Mouse (Mus musculus): ENCODE data around the gene Adamts9. TPM values are rescaled to one million over a fixed set of nuclear protein-coding genes. Genes with fewer than 3 reads are reported as not detected.

Adamts9 gene
- polyA plus RNA-seq, 1 experiment from 2014 or later: 5.1 TPM

GRCm38 (mm10) chr6:92803213-92803612 is 140.1 kb downstream of the Adamts9 start:
- Histone ChIP-seq H3K36me3 (peaks cover 44% of the 10 kb centered on the region), H3K27ac (replicated peaks) (peak overlapping the region; percentile 33), H3K9me3 (no peaks in the 10 kb centered on the region), H3K9ac (no peak overlapping the region), H3K4me3 (no peak overlapping the region), H3K4me2 (no peak overlapping the region), H3K27me3 (replicated peaks) (no peaks in the 10 kb centered on the region), H3K4me1 (peaks cover 33% of the 10 kb centered on the region)
- WGBS: 40% methylated on average over 6 of the region's 6 CpGs
- ATAC-seq (ENCODE audit: extremely low read depth, insufficient number of reproducible peaks, low FRiP score, low TSS enrichment): no peak

- Histone ChIP-seq H3K27ac (replicated peaks) (no peak overlapping the region), H3K4me3 (no peak overlapping the region), H3K4me1 (peaks cover 27% of the 10 kb centered on the region), H3K27me3 (replicated peaks) (no peaks in the 10 kb centered on the region), H3K4me2 (no peak overlapping the region), H3K36me3 (peaks cover 51% of the 10 kb centered on the region), H3K9ac (no peak overlapping the region), H3K9me3 (no peaks in the 10 kb centered on the region)
- 85% methylated on average over 11 of the region's 11 CpGs for WGBS
- ATAC-seq (ENCODE audit: extremely low read depth, insufficient number of reproducible peaks, low FRiP score, low TSS enrichment): no peak
Measured at GRCm38 (mm10) chr6:92802421-92802820, 140.9 kb downstream of the Adamts9 start.

GRCm38 (mm10) chr6:92801462-92801861 is 141.8 kb downstream of the Adamts9 start:
- no peak for ATAC-seq (ENCODE audit: extremely low read depth, insufficient number of reproducible peaks, low FRiP score, low TSS enrichment)
- H3K4me2 ChIP-seq: no peak overlapping the region
- peaks cover 21% of the 10 kb centered on the region for H3K4me1 ChIP-seq
- peaks cover 53% of the 10 kb centered on the region for H3K36me3 ChIP-seq
- no peaks in the 10 kb centered on the region for H3K27me3 ChIP-seq (replicated peaks)
- no peak overlapping the region for H3K4me3 ChIP-seq
- no peaks in the 10 kb centered on the region for H3K9me3 ChIP-seq
- H3K9ac ChIP-seq: no peak overlapping the region
- H3K27ac ChIP-seq (replicated peaks): no peak overlapping the region
- 75% methylated on average over 2 of the region's 2 CpGs for whole genome bisulfite sequencing

- no peak overlapping the region for H3K9ac ChIP-seq
- H3K27me3 ChIP-seq (replicated peaks): no peaks in the 10 kb centered on the region
- 76% methylated on average over 6 of the region's 6 CpGs for WGBS
- H3K36me3 ChIP-seq: peaks cover 74% of the 10 kb centered on the region
- no peak overlapping the region for H3K4me3 ChIP-seq
- H3K9me3 ChIP-seq: no peaks in the 10 kb centered on the region
- no peaks in the 10 kb centered on the region for H3K4me1 ChIP-seq
- no peak for ATAC-seq (ENCODE audit: extremely low read depth, insufficient number of reproducible peaks, low FRiP score, low TSS enrichment)
- H3K27ac ChIP-seq (replicated peaks): no peak overlapping the region
- H3K4me2 ChIP-seq: no peak overlapping the region
Measured at GRCm38 (mm10) chr6:92793804-92794203, 149.5 kb downstream of the Adamts9 start.

- Histone ChIP-seq H3K27me3 (replicated peaks) (peaks cover 9% of the 10 kb centered on the region), H3K27ac (replicated peaks) (no peak overlapping the region), H3K36me3 (peaks cover 25% of the 10 kb centered on the region), H3K9ac (peak overlapping the region; percentile 74), H3K4me3 (peak overlapping the region; percentile 41), H3K4me2 (peak overlapping the region; percentile 66), H3K4me1 (peaks cover 8% of the 10 kb centered on the region; the same call in 1 of the 2 replicates), H3K9me3 (no peaks in the 10 kb centered on the region)
- WGBS: under 1% methylated on average over 10 of the region's 12 CpGs
- ATAC-seq (ENCODE audit: extremely low read depth, insufficient number of reproducible peaks, low FRiP score, low TSS enrichment): no peak; the same call in 1 of the 2 replicates
Measured at GRCm38 (mm10) chr6:92787376-92787712, 155.9 kb downstream of the Adamts9 start.

- Histone ChIP-seq H3K27me3 (replicated peaks) (peaks cover 9% of the 10 kb centered on the region), H3K9me3 (no peaks in the 10 kb centered on the region), H3K36me3 (peaks cover 29% of the 10 kb centered on the region), H3K27ac (replicated peaks) (no peak overlapping the region), H3K4me1 (peaks cover 8% of the 10 kb centered on the region; the same call in 1 of the 2 replicates), H3K9ac (peak overlapping the region; percentile 74), H3K4me2 (peak overlapping the region; percentile 66), H3K4me3 (peak overlapping the region; percentile 41)
- no peak for ATAC-seq (ENCODE audit: extremely low read depth, insufficient number of reproducible peaks, low FRiP score, low TSS enrichment)
- 18% methylated on average over 20 of the region's 20 CpGs for WGBS
Measured at GRCm38 (mm10) chr6:92786701-92787375, 156.5 kb downstream of the Adamts9 start.

DNA sequence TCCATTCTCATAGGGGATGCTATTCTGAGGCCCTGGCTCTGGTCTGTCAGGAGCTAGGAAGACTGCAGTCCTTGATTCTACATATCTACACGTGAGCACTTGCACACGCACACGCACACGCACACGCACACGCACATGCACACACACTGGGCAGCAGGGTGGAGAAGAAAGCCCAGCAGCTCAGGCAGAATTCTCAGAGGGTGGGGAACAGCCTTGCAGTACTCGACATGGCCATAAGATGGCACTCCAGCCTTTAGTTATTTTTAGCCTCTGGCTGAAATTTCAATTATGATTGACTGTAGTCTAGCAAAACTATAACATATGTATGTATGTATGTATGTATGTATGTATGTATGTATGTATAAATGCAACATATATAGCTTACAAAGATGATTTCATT is 158.5 kb downstream of the Adamts9 start:
- ATAC-seq (ENCODE audit: extremely low read depth, insufficient number of reproducible peaks, low FRiP score, low TSS enrichment): no peak
- Histone ChIP-seq H3K9ac (no peak overlapping the region), H3K4me1 (peaks cover 8% of the 10 kb centered on the region; the same call in 1 of the 2 replicates), H3K9me3 (no peaks in the 10 kb centered on the region), H3K4me2 (no peak overlapping the region), H3K36me3 (peaks cover 15% of the 10 kb centered on the region), H3K27ac (replicated peaks) (no peak overlapping the region), H3K4me3 (no peak overlapping the region), H3K27me3 (replicated peaks) (peaks cover 9% of the 10 kb centered on the region)
- WGBS: 18% methylated on average over 7 of the region's 7 CpGs

- H3K4me3 ChIP-seq: no peak overlapping the region
- ATAC-seq (ENCODE audit: extremely low read depth, insufficient number of reproducible peaks, low FRiP score, low TSS enrichment): no peak
- no peak overlapping the region for H3K27ac ChIP-seq (replicated peaks)
- no peaks in the 10 kb centered on the region for H3K9me3 ChIP-seq
- H3K9ac ChIP-seq: no peak overlapping the region
- H3K36me3 ChIP-seq: peaks cover 15% of the 10 kb centered on the region
- H3K4me1 ChIP-seq: no peaks in the 10 kb centered on the region
- WGBS: 77% methylated on average over 6 of the region's 6 CpGs
- no peak overlapping the region for H3K4me2 ChIP-seq
- H3K27me3 ChIP-seq (replicated peaks): peaks cover 7% of the 10 kb centered on the region
Measured at GRCm38 (mm10) chr6:92781446-92781845, 161.8 kb downstream of the Adamts9 start.

- no peaks in the 10 kb centered on the region for H3K9me3 ChIP-seq
- H3K27ac ChIP-seq (replicated peaks): no peak overlapping the region
- no peak overlapping the region for H3K9ac ChIP-seq
- H3K27me3 ChIP-seq (replicated peaks): no peaks in the 10 kb centered on the region
- no peak for ATAC-seq (ENCODE audit: extremely low read depth, insufficient number of reproducible peaks, low FRiP score, low TSS enrichment)
- H3K4me2 ChIP-seq: no peak overlapping the region
- WGBS: 49% methylated on average over 5 of the region's 5 CpGs
- peaks cover 25% of the 10 kb centered on the region for H3K36me3 ChIP-seq
- no peak overlapping the region for H3K4me3 ChIP-seq
- H3K4me1 ChIP-seq: no peaks in the 10 kb centered on the region
Measured at GRCm38 (mm10) chr6:92779935-92780205, 163.4 kb downstream of the Adamts9 start.

DNA sequence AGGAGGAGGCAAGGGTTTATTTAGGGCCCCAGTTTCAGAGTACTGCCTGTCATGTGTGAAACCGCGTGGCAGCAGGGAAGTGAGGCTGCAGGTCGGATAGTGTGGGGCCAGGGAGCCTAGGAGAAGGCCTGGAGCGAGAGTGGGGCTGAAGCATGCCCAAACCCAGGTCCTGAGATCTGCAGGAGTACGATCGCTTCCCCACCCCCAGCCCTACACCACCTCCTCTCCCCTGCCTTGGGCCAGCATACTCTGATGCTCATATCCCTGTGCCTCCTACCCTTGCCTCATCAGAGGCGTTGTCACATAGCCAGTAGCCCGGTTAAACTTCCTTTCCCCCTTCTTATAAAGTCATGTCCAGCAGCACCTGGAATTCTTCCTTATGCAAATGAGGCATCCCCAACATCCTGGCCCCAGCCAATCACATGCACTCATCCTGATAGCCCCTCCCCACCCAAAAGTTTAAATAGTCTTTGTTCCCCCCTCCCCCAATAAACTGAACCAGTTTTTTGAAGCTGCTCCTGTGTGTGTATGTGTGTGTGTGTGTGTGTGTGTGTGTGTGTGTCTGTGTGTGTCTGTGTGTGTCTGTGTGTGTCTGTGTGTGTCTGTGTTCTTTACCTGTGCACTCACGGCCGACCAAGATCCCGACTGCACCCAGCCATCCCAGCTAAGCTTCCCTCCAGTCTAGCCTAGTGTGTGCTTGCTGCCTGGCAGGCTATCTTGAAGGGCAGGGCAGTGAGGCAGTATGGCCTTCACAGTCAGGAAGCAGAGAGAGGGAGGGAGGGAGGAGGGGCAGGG is 164.0 kb downstream of the Adamts9 start:
- H3K4me2 ChIP-seq: no peak overlapping the region
- no peak overlapping the region for H3K4me3 ChIP-seq
- H3K4me1 ChIP-seq: no peaks in the 10 kb centered on the region
- H3K27me3 ChIP-seq (replicated peaks): no peaks in the 10 kb centered on the region
- no peak for ATAC-seq (ENCODE audit: extremely low read depth, insufficient number of reproducible peaks, low FRiP score, low TSS enrichment)
- H3K9ac ChIP-seq: no peak overlapping the region
- peaks cover 25% of the 10 kb centered on the region for H3K36me3 ChIP-seq
- no peaks in the 10 kb centered on the region for H3K9me3 ChIP-seq
- WGBS: 73% methylated on average over 11 of the region's 11 CpGs
- H3K27ac ChIP-seq (replicated peaks): no peak overlapping the region

GRCm38 (mm10) chr6:92776356-92776755 is 166.9 kb downstream of the Adamts9 start:
- 17% methylated on average over 2 of the region's 2 CpGs for WGBS
- Histone ChIP-seq H3K27ac (replicated peaks) (no peak overlapping the region), H3K4me1 (no peaks in the 10 kb centered on the region), H3K36me3 (peaks cover 35% of the 10 kb centered on the region), H3K9me3 (no peaks in the 10 kb centered on the region), H3K4me3 (no peak overlapping the region), H3K9ac (no peak overlapping the region), H3K4me2 (no peak overlapping the region), H3K27me3 (replicated peaks) (no peaks in the 10 kb centered on the region)
- ATAC-seq (ENCODE audit: extremely low read depth, insufficient number of reproducible peaks, low FRiP score, low TSS enrichment): no peak

GRCm38 (mm10) chr6:92762372-92762771 is 180.9 kb downstream of the Adamts9 start:
- Histone ChIP-seq H3K36me3 (no peaks in the 10 kb centered on the region), H3K9me3 (no peaks in the 10 kb centered on the region), H3K4me1 (no peaks in the 10 kb centered on the region), H3K27ac (replicated peaks) (no peak overlapping the region), H3K4me2 (no peak overlapping the region), H3K27me3 (replicated peaks) (no peaks in the 10 kb centered on the region), H3K9ac (no peak overlapping the region), H3K4me3 (no peak overlapping the region)
- 47% methylated on average over 3 of the region's 3 CpGs for WGBS
- ATAC-seq (ENCODE audit: extremely low read depth, insufficient number of reproducible peaks, low FRiP score, low TSS enrichment): no peak
